Comparison of ENCODE assay signal across 12 mouse cellular contexts in the genomic region with DNA sequence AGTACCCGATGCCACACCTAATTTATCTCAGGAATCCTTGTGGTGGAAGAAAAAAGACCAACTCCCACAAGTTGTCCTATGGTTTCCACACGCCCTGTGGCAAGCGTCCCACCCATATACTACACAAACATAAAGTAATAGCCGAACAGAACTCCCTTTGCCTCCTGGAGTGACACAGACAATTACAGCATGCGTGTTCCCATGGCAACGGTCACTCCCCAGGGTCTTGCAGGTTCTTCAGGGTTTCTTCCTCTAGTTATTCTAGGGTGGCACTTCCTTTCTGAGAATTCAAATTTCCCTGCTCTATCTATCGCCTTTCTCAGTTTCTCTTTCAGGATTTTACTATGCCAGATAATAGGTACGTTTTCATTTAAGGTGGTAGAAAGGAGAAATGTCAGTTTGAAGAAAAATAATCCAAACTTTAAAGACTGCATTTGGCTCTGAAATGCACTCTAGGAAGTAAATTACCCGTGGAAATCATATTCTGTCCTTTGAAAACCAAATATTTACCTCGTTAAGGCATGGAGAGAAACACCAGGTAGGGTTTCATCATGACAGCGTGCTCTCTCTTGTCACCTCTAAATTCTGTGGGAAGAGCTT. TPM values are rescaled to one million over a fixed set of nuclear protein-coding genes. Genes with fewer than 3 reads are reported as not detected.
DNase-seq lines count a peak whose midpoint lies in the region; ATAC-seq and TF ChIP-seq lines count a peak whose summit lies in the region.
"Had no signal": no experiment of that assay in that cellular context is flagged by ENCODE, and none has a peak within 500 bp of the region (broad histone marks: within the 10 kb centered on the region; RNA-seq: fewer than 3 reads in every experiment).

No protein-coding gene starts in this region.

- H3K9me3 ChIP-seq in hindbrain, embryonic 14.5 days (ENCODE audit: control insufficient read depth, low read length) = peaks cover 10% of the 10 kb centered on the region
- no peaks in the 10 kb centered on the region for H3K9me3 ChIP-seq in forebrain, embryonic 15.5 days
- H3K9me3 ChIP-seq: hindbrain, embryonic 15.5 days had no signal

- H3K27ac ChIP-seq in small intestine, adult 2 months (ENCODE audit: insufficient read depth, low read depth, low read length) = peak overlapping the region; percentile 36
- no peak overlapping the region for H3K27ac ChIP-seq in hindbrain, embryonic 14.5 days
- H3K27ac ChIP-seq in forebrain, embryonic 15.5 days (replicated peaks) = no peak overlapping the region
- H3K27ac ChIP-seq: hindbrain, embryonic 15.5 days had no signal

- H3K27me3 ChIP-seq in small intestine, adult 2 months (ENCODE audit: control insufficient read depth, insufficient read depth, low read length) = no peaks in the 10 kb centered on the region
- no peaks in the 10 kb centered on the region for H3K27me3 ChIP-seq in hindbrain, embryonic 14.5 days (ENCODE audit: control insufficient read depth, insufficient read depth, low read length)
- H3K27me3 ChIP-seq in forebrain, embryonic 15.5 days = no peaks in the 10 kb centered on the region
- H3K27me3 ChIP-seq: hindbrain, embryonic 15.5 days had no signal

- DNase-seq in heart, adult 11 months = peak; percentile 89
- DNase-seq in heart, postnatal 36 days = no peak
- DNase-seq in CD4-positive helper T cell, adult 2 months (ENCODE audit: low read depth, low spot score) = peak; percentile 32
- peak; percentile 63 for DNase-seq in c-Kit-positive CD71-negative TER-119-negative erythroid progenitor cells, embryonic 14.5 days (ENCODE audit: low read depth)
- no peak for DNase-seq in heart, adult 8-10 months (ENCODE audit: low spot score)
- no peak for DNase-seq in hindbrain, embryonic 14.5 days (ENCODE audit: low spot score)
- DNase-seq: cerebellum, postnatal 25 days; lung, embryonic 14.5 days had no signal

- no peak overlapping the region for H3K4me2 ChIP-seq in hindbrain, embryonic 14.5 days (replicated peaks)
- H3K4me2 ChIP-seq in forebrain, embryonic 15.5 days (replicated peaks) = no peak overlapping the region
- H3K4me2 ChIP-seq: hindbrain, embryonic 15.5 days; lung, embryonic 14.5 days had no signal

- TF ChIP-seq POLR2A in small intestine, adult 2 months (IDR thresholded peaks at IDR 0.05; ENCODE audit: low read depth, low read length) = no peak

- intact Hi-C loops in heart, postnatal 36 days (cut with DNase I) = no loop called here

- WGBS in small intestine, adult 2 months = 34% methylated on average over 11 of the region's 11 CpGs
- WGBS in hindbrain, embryonic 14.5 days = 70% methylated on average over 11 of the region's 11 CpGs
- WGBS in forebrain, embryonic 15.5 days = 67% methylated on average over 11 of the region's 11 CpGs

- H3K4me3 ChIP-seq in small intestine, adult 2 months (ENCODE audit: low read depth, low read length) = no peak overlapping the region
- no peak overlapping the region for H3K4me3 ChIP-seq in hindbrain, embryonic 14.5 days (replicated peaks; ENCODE audit: low read length)
- no peak overlapping the region for H3K4me3 ChIP-seq in forebrain, embryonic 15.5 days
- H3K4me3 ChIP-seq: hindbrain, embryonic 15.5 days had no signal

- ATAC-seq in hindbrain, embryonic 14.5 days (ENCODE audit: low FRiP score) = no peak
- no peak for ATAC-seq in forebrain, embryonic 15.5 days (replicated peaks)

- TF ChIP-seq CTCF in small intestine, adult 2 months (IDR thresholded peaks at IDR 0.05; ENCODE audit: extremely low read depth, insufficient read length, insufficient replicate concordance, low read depth, low read length) = no peak

- H3K36me3 ChIP-seq in small intestine, adult 2 months (ENCODE audit: control insufficient read depth, insufficient read depth, low read length) = no peaks in the 10 kb centered on the region
- no peaks in the 10 kb centered on the region for H3K36me3 ChIP-seq in hindbrain, embryonic 14.5 days (replicated peaks; ENCODE audit: control insufficient read depth, insufficient read depth)
- no peaks in the 10 kb centered on the region for H3K36me3 ChIP-seq in forebrain, embryonic 15.5 days
- H3K36me3 ChIP-seq: hindbrain, embryonic 15.5 days had no signal

- H3K4me1 ChIP-seq in small intestine, adult 2 months (ENCODE audit: control insufficient read depth, insufficient read depth, insufficient read length, low read length) = peaks cover 9% of the 10 kb centered on the region; the same call in 1 of the 2 replicates
- H3K4me1 ChIP-seq in hindbrain, embryonic 14.5 days (replicated peaks; ENCODE audit: control insufficient read depth, insufficient read depth, low read length) = no peaks in the 10 kb centered on the region
- no peaks in the 10 kb centered on the region for H3K4me1 ChIP-seq in forebrain, embryonic 15.5 days
- H3K4me1 ChIP-seq: hindbrain, embryonic 15.5 days had no signal

- no peak overlapping the region for H3K9ac ChIP-seq in hindbrain, embryonic 14.5 days
- no peak overlapping the region for H3K9ac ChIP-seq in forebrain, embryonic 15.5 days (replicated peaks)
- H3K9ac ChIP-seq: hindbrain, embryonic 15.5 days; lung, embryonic 14.5 days had no signal

RNA-seq across cellular contexts. Expression of gene Plac8, which starts 25.9 kb away (rescaled TPM):
- 1 to 10 TPM in 1 of 2 experiments, under 1 TPM in 1; 0.79 to 1.1 TPM for total RNA-seq in heart, postnatal 36 days (2021)
- polyA plus RNA-seq in small intestine, adult 2 months (2012; rRNA removed) = 1,430 and 1,806 TPM in 2 replicates
- total RNA-seq in heart, adult 8-10 months (2022) = 1 to 10 TPM in 3 of 4 experiments, under 1 TPM in 1; 0.50 to 2.1 (median 1.1) TPM
- polyA plus RNA-seq in hindbrain, embryonic 14.5 days (2014; fragmentation: Nextera tagmentation; extraction: Ambion mirVana) = 0.60 and 1.4 TPM in 2 replicates
- 0.27 and 0.56 TPM in 2 replicates for polyA plus RNA-seq in forebrain, embryonic 15.5 days (2015; fragmentation: Nextera tagmentation; extraction: Ambion mirVana)
- total RNA-seq: left cerebral cortex, postnatal 10 days had no signal

Comparison
In these comparisons a context has a peak if more than half of its experiments do, and no peak if none do; other contexts are left out.
1. DNase-seq: peak in heart, adult 11 months (single experiment), CD4-positive helper T cell, adult 2 months (single experiment) and c-Kit-positive CD71-negative TER-119-negative erythroid progenitor cells, embryonic 14.5 days (single experiment); none in heart, postnatal 36 days (0 of 2), heart, adult 8-10 months (single experiment) and hindbrain, embryonic 14.5 days (single experiment).
2. RNA of gene Plac8, which starts 25.9 kb away (polyA plus RNA-seq): 1,430 to 1,806 TPM in small intestine, adult 2 months; 0.60 to 1.4 TPM in hindbrain, embryonic 14.5 days and 0.27 to 0.56 TPM in forebrain, embryonic 15.5 days; every median in the first group is over 100 times any median in the second.